Mouse (Mus musculus): ENCODE measurements around the gene Lrrc23. TPM values are rescaled to one million over a fixed set of nuclear protein-coding genes. Genes with fewer than 3 reads are reported as not detected.
"Not testable (repeated sequence)": the region's sequence is repeated elsewhere in the genome, so short reads cannot be mapped to it uniquely, and the experiment has no call there.

Gene Lrrc23
- polyA plus RNA-seq, 1 experiment from 2014 or later: not detected

- H3K27me3 ChIP-seq: no peaks in the 10 kb centered on the region
- CTCF ChIA-PET: interaction anchor here (0.9 to 1.8 kb wide), 4 partner anchors 14 to 38 kb away, joined by 3 to 4 read pairs (median 4); no protein-coding TSS in a partner anchor
- in situ Hi-C loops (cut with MboI; ENCODE audit: low pct_unique_long_range_greater_than_20kb): no loop called here
- ATAC-seq: peak; percentile 60
- DNase-seq (ENCODE audit: low read depth, low spot score): no peak
- TF ChIP-seq CTCF (IDR thresholded peaks at IDR 0.05): no peak
- POLR2A ChIA-PET: interaction anchor here (0.7 to 6.4 kb wide), 10 partner anchors 14 to 63 kb away, joined by 3 to 27 read pairs (median 3); partner anchors contain the start of genes Cdca3 and Usp5
Measured at GRCm38 (mm10) chr6:124808358-124809012, 29.0 kb upstream of the Lrrc23 start, which contains the start of gene Spsb2. Gene Spsb2 (plus strand): TSS chr6:124808661.

- H3K27me3 ChIP-seq: no peaks in the 10 kb centered on the region
- CTCF ChIA-PET: interaction anchor here (1.1 to 1.4 kb wide), 2 partner anchors 12 to 26 kb away, joined by 3 to 4 read pairs; no protein-coding TSS in a partner anchor
- TF ChIP-seq CTCF (IDR thresholded peaks at IDR 0.05): no peak
- ATAC-seq: no peak
- DNase-seq (ENCODE audit: low read depth, low spot score): no peak
- POLR2A ChIA-PET: interaction anchor here (1.1 to 6.4 kb wide), 5 partner anchors 16 to 49 kb away, joined by 3 to 27 read pairs (median 3); partner anchors contain the start of genes Cdca3 and Usp5
- in situ Hi-C loops (cut with MboI; ENCODE audit: low pct_unique_long_range_greater_than_20kb): no loop called here
Measured at GRCm38 (mm10) chr6:124807986-124808357, 28.4 kb upstream of the Lrrc23 start.

- no peak for TF ChIP-seq CTCF (IDR thresholded peaks at IDR 0.05)
- no peak for DNase-seq (ENCODE audit: low read depth, low spot score)
- in situ Hi-C loops (cut with MboI; ENCODE audit: low pct_unique_long_range_greater_than_20kb): no loop called here
- no peaks in the 10 kb centered on the region for H3K27me3 ChIP-seq
- POLR2A ChIA-PET: interaction anchor here (1.1 to 6.4 kb wide), 4 partner anchors 15 to 48 kb away, joined by 3 to 27 read pairs (median 3); partner anchors contain the start of genes Cdca3 and Usp5
- ATAC-seq: no peak
- CTCF ChIA-PET: interaction anchor here (1.1 to 1.4 kb wide), 2 partner anchors 11 to 25 kb away, joined by 3 to 4 read pairs; no protein-coding TSS in a partner anchor
Measured at GRCm38 (mm10) chr6:124807366-124807765, 27.8 kb upstream of the Lrrc23 start.

GRCm38 (mm10) chr6:124806446-124807140 is 27.1 kb upstream of the Lrrc23 start:
- ChIA-PET POLR2A (interaction anchor here (0.6 to 1.5 kb wide), 6 partner anchors 13 to 113 kb away, joined by 3 to 6 read pairs (median 4); no protein-coding TSS in a partner anchor), CTCF (interaction anchor here (0.7 to 2.1 kb wide), 4 partner anchors 10 to 354 kb away, joined by 3 to 7 read pairs (median 4); no protein-coding TSS in a partner anchor)
- in situ Hi-C loops (cut with MboI; ENCODE audit: low pct_unique_long_range_greater_than_20kb): no loop called here
- no peak for TF ChIP-seq CTCF (IDR thresholded peaks at IDR 0.05)
- ATAC-seq: no peak
- H3K27me3 ChIP-seq: no peaks in the 10 kb centered on the region
- DNase-seq (ENCODE audit: low read depth, low spot score): no peak

GRCm38 (mm10) chr6:124805341-124806321 is 26.1 kb upstream of the Lrrc23 start:
- DNase-seq (ENCODE audit: low read depth, low spot score) (peak; percentile 70), ATAC-seq (peak; percentile 66)
- CTCF ChIA-PET: interaction anchor here (0.7 to 2.1 kb wide), 6 partner anchors 10 to 355 kb away, joined by 3 to 7 read pairs (median 4); no protein-coding TSS in a partner anchor
- POLR2A ChIA-PET: interaction anchor here (0.6 to 1.4 kb wide), 9 partner anchors 8 to 112 kb away, joined by 3 to 7 read pairs (median 4); partner anchors contain the start of genes Cdca3 and Usp5
- no peak for TF ChIP-seq CTCF (IDR thresholded peaks at IDR 0.05)
- no peaks in the 10 kb centered on the region for H3K27me3 ChIP-seq
- in situ Hi-C loops (cut with MboI; ENCODE audit: low pct_unique_long_range_greater_than_20kb): no loop called here

- CTCF ChIA-PET: interaction anchor here (1.3 kb wide), 1 partner anchor 45 kb away, joined by 4 read pairs; no protein-coding TSS in a partner anchor
- in situ Hi-C loops (cut with MboI; ENCODE audit: low pct_unique_long_range_greater_than_20kb): no loop called here
- no peak for TF ChIP-seq CTCF (IDR thresholded peaks at IDR 0.05)
- H3K27me3 ChIP-seq: no peaks in the 10 kb centered on the region
- DNase-seq (ENCODE audit: low read depth, low spot score): no peak
- no peak for ATAC-seq
- POLR2A ChIA-PET: no interaction called here
Measured at GRCm38 (mm10) chr6:124804341-124804740, 24.8 kb upstream of the Lrrc23 start.

- H3K27me3 ChIP-seq; POLR2A ChIA-PET; ATAC-seq; in situ Hi-C loops (cut with MboI; ENCODE audit: low pct_unique_long_range_greater_than_20kb); DNase-seq (ENCODE audit: low read depth, low spot score): not testable (repeated sequence)
- CTCF ChIA-PET: interaction anchor here (1.3 kb wide), 1 partner anchor 44 kb away, joined by 4 read pairs; no protein-coding TSS in a partner anchor
Measured at GRCm38 (mm10) chr6:124803691-124804090, 24.2 kb upstream of the Lrrc23 start.

- no peak for ATAC-seq
- TF ChIP-seq CTCF (IDR thresholded peaks at IDR 0.05): no peak
- in situ Hi-C loops (cut with MboI; ENCODE audit: low pct_unique_long_range_greater_than_20kb): no loop called here
- H3K27me3 ChIP-seq: no peaks in the 10 kb centered on the region
- POLR2A ChIA-PET: no interaction called here
- no peak for DNase-seq (ENCODE audit: low read depth, low spot score)
- CTCF ChIA-PET: interaction anchor here (1.3 to 1.5 kb wide), 2 partner anchors 10 to 43 kb away, joined by 4 to 9 read pairs; no protein-coding TSS in a partner anchor
Measured at GRCm38 (mm10) chr6:124803061-124803460, 23.5 kb upstream of the Lrrc23 start.

GRCm38 (mm10) chr6:124802400-124802799 is 22.9 kb upstream of the Lrrc23 start:
- ATAC-seq; in situ Hi-C loops (cut with MboI; ENCODE audit: low pct_unique_long_range_greater_than_20kb); DNase-seq (ENCODE audit: low read depth, low spot score); H3K27me3 ChIP-seq; POLR2A ChIA-PET: not testable (repeated sequence)
- CTCF ChIA-PET: interaction anchor here (1.5 kb wide), 1 partner anchor 9 kb away, joined by 9 read pairs; no protein-coding TSS in a partner anchor
